Mouse (Mus musculus): ENCODE measurements around the gene Rhobtb1.
A peak's percentile ranks its signal among the peaks of the same experiment; 100 is the strongest.

Rhobtb1 gene

GRCm38 (mm10) chr10:69320667-69321518 is 169.7 kb downstream of the Rhobtb1 start:
- DNase-seq (ENCODE audit: low read depth, low spot score), result peak; percentile 82

- DNase-seq (ENCODE audit: low read depth, low spot score), result no peak
These were observed 170.3 kb downstream of the Rhobtb1 start for GRCm38 (mm10) chr10:69321519-69322035.

GRCm38 (mm10) chr10:69323986-69324385 is 172.8 kb downstream of the Rhobtb1 start:
- peak; percentile 69 for DNase-seq (ENCODE audit: low read depth, low spot score)

DNA sequence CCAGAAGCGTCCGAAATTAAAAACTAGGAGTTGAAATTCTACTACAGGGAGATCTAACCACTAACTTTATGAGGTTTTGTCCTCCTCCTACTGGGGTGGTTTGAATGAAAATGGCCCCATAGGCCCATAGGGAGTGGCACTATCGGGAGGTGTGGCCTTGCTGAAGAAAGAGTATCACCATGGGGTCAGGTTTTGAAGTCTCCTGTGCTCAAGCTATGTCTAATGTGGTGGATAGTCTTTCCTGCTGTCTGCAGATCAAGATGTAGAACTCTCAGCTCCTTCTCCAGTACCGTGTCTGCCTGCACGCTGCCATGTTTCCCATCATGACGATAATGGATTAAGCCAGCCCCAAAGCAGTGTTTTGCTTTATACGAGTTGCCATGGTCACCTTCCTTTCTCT is 173.6 kb downstream of the Rhobtb1 start:
- DNase-seq (ENCODE audit: low read depth, low spot score), result peak; percentile 72

- no peak for DNase-seq (ENCODE audit: low read depth, low spot score)
These were observed 175.2 kb downstream of the Rhobtb1 start for GRCm38 (mm10) chr10:69326433-69326832.

GRCm38 (mm10) chr10:69327362-69327761 is 176.1 kb downstream of the Rhobtb1 start:
- DNase-seq (ENCODE audit: low read depth, low spot score), result peak; percentile 89

- peak; percentile 67 for DNase-seq (ENCODE audit: low read depth, low spot score)
These were observed 176.9 kb downstream of the Rhobtb1 start for GRCm38 (mm10) chr10:69328029-69328655.

DNA sequence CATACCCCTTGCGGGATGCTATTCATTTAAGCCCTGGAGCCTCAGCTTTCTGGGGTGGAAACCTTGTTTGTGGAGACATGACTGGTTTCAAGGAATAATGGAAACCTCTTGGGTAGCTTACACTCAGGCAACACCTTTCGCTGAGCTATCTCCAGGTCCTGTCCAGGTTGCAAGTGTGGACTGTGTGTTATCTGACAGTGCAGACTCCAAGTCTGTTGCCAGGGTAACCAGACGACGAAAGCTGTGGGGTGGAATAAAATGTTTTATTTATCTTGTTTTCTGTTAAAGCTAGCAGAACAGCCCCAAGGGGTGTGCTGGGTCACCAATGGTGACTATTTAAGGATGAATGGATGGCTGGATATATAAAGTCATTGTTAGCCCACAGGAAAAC is 177.4 kb downstream of the Rhobtb1 start:
- no peak for DNase-seq (ENCODE audit: low read depth, low spot score)

DNA sequence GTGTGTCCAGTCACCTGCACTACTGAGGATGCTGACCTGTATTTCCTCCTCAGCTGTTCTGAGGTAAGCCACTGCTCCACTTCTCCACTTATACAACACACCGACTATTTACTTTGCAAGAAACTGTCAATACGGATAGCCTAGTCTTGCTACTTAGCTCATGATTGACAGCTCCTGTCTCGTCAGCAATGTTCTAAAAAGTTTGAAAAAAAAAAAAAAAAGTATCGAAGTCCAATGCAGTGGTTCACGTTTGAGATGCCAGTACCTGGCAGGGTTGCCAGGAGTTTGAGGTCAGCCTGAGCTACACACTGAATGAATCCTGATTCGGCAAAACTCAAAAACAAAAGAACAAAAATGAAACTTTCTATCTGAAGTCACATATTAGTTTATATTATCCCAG is 180.0 kb downstream of the Rhobtb1 start:
- no peak for DNase-seq (ENCODE audit: low read depth, low spot score)

DNA sequence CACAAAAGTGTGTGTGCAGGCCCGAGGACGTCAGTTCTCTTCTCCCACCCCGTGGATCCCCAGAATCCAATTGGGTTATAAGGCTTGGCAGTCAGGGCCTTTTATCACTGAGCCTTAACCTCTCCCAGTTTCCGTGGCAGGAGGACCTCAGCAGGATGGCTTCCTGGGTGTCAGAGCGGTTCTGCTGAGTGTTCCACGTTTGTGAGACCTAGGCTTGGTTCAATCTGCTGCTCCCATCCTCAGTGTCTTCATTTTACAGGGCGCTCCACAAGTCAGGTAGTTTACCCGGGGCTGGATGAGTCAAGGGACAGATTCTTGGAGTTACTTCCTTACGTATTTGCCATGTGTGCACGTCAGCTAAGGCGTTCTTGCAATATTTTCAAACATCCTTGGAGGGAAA is 182.0 kb downstream of the Rhobtb1 start:
- DNase-seq (ENCODE audit: low read depth, low spot score), result no peak

- no peak for DNase-seq (ENCODE audit: low read depth, low spot score)
These were observed 183.3 kb downstream of the Rhobtb1 start for GRCm38 (mm10) chr10:69334271-69335194.

- DNase-seq (ENCODE audit: low read depth, low spot score), result no peak
These were observed 183.9 kb downstream of the Rhobtb1 start for GRCm38 (mm10) chr10:69335195-69335536.

DNA sequence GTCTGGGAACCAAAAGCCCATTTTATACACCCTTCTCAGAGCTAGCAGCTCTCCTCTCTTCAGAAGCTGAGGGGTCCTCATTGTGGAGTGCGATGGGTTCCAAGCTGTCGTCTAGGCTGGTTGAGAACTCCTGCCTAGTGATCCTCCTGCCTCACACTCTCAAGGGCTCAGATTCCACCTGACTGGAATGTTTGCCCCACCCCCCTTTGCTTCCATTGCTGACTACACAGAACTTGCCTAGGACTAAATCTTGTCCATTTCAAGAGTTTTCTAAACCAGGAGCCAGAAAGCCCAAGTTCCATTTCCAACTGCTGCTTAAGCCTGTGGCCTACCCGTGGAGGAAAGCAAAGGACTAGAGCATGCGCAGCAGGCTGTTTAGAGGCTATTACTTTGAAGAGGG is 184.4 kb downstream of the Rhobtb1 start:
- peak; percentile 46 for DNase-seq (ENCODE audit: low read depth, low spot score)

DNA sequence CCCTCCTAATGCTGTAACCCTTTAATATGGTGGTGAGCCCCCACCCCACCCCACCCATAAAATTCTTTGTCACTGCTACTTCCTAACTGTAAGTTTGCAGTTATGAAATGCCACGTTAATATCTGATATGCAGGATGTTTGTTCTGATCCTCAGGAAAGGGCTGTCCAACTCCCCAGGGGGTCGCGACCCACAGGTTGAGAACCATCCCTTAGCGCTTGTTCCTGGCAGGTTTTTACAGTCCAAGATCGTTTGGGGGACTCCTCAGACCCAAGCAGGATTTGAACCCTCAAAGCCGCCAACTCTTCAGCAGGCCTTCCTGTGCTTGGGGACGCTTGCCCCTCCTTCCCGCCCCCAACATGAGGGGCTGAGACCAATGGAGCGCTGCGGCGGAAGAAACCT is 185.0 kb downstream of the Rhobtb1 start:
- no peak for DNase-seq (ENCODE audit: low read depth, low spot score)

GRCm38 (mm10) chr10:69340001-69340400 is 188.8 kb downstream of the Rhobtb1 start:
- DNase-seq (ENCODE audit: low read depth, low spot score), result no peak

All from ES-CJ7 (cell line).